Mouse (Mus musculus) kidney, adult 2 months (tissue): ENCODE measurements around the gene Slc6a13. TPM values are rescaled to one million over a fixed set of nuclear protein-coding genes. Genes with fewer than 3 reads are reported as not detected.
A peak's percentile ranks its signal among the peaks of the same experiment; 100 is the strongest.

Source experiments
- DNase-seq: peaks from one replicate; pipeline ENCODE4 v3.0.0; 2021
- H3K27ac ChIP-seq: fragments of 200-500 bp; 2 replicates; pipeline ENCODE4 v1.5.1; 2012; ENCODE audit warnings: low read depth, low read length, control low read depth, inconsistent platforms; ENCODE audit not compliant: insufficient read depth
- H3K27me3 ChIP-seq: fragments of 200-500 bp; replicated peaks from 2 replicates; pipeline ENCODE4 v1.6.1; 2012; ENCODE audit warnings: mild to moderate bottlenecking, moderate library complexity, low read length, inconsistent platforms; ENCODE audit not compliant: control insufficient read depth, insufficient read depth
- H3K36me3 ChIP-seq: fragments of 200-500 bp; 2 replicates; pipeline ENCODE4 v1.6.1; 2012; ENCODE audit warnings: mild to moderate bottlenecking, moderate library complexity, low read length, inconsistent platforms; ENCODE audit not compliant: control insufficient read depth, insufficient read depth
- H3K4me1 ChIP-seq: fragments of 200-500 bp; 2 replicates; pipeline ENCODE4 v1.6.1; 2011; ENCODE audit warnings: low read length; ENCODE audit not compliant: control insufficient read depth, insufficient read depth
- H3K4me3 ChIP-seq: fragments of 200-500 bp; 2 replicates; pipeline ENCODE4 v1.5.1; 2011; ENCODE audit warnings: mild to moderate bottlenecking, low read depth, low read length, control low read depth; ENCODE audit not compliant: insufficient read depth
- CTCF ChIP-seq: fragments of 200-500 bp; conservative IDR thresholded peaks from 2 replicates; pipeline ENCODE4 v1.5.1; 2011; ENCODE audit warnings: low read depth, mild to moderate bottlenecking, control low read depth, low read length, moderate library complexity, mixed read lengths; ENCODE audit not compliant: insufficient read depth, insufficient read length
- POLR2A ChIP-seq: fragments of 200-500 bp; IDR thresholded peaks from one replicate; pipeline ENCODE4 v1.6.1; 2011; ENCODE audit warnings: low read depth, low read length, control low read depth
- WGBS: fragments of 180-500 bp; shearing (Covaris S2); methylation state at CpG from one replicate; pipeline ENCODE4 v1.1.7; 2018; 5-methylcytosine and 5-hydroxymethylcytosine counted together
- polyA plus RNA-seq: library from polyadenylated mRNA; depleted of rRNA; stranded (reverse); fragments of >200 nt; gene quantifications from 2 replicates; pipeline ENCODE4 v1.2.3, GENCODE M21; 2012

Gene Slc6a13
- polyA plus RNA-seq, 1 experiment = 95.6 TPM

GRCm38 (mm10) chr6:121271707-121272074 is 28.3 kb upstream of the Slc6a13 start:
- Histone ChIP-seq H3K27ac (no peak overlapping the region), H3K36me3 (no peaks in the 10 kb centered on the region), H3K27me3 (no peaks in the 10 kb centered on the region), H3K4me1 (0 out of 2 replicates have a peak, but pooled peaks cover 2% of the 10 kb centered on the region), H3K4me3 (no peak overlapping the region)
- TF ChIP-seq CTCF (no peak), POLR2A (no peak)
- 12% methylated on average over 4 of the region's 4 CpGs for WGBS
- no peak for DNase-seq

- Histone ChIP-seq H3K4me3 (peak overlapping the region; percentile 86), H3K36me3 (no peaks in the 10 kb centered on the region), H3K27me3 (no peaks in the 10 kb centered on the region), H3K4me1 (0 out of 2 replicates have a peak, but pooled peaks cover 2% of the 10 kb centered on the region), H3K27ac (peak overlapping the region; percentile 67)
- peak; percentile 82 for TF ChIP-seq CTCF
- TF ChIP-seq POLR2A = no peak
- 3% methylated on average over 17 of the region's 17 CpGs for WGBS
- DNase-seq = peak; percentile 91
These were observed 27.8 kb upstream of the Slc6a13 start for GRCm38 (mm10) chr6:121272075-121272800.

DNA sequence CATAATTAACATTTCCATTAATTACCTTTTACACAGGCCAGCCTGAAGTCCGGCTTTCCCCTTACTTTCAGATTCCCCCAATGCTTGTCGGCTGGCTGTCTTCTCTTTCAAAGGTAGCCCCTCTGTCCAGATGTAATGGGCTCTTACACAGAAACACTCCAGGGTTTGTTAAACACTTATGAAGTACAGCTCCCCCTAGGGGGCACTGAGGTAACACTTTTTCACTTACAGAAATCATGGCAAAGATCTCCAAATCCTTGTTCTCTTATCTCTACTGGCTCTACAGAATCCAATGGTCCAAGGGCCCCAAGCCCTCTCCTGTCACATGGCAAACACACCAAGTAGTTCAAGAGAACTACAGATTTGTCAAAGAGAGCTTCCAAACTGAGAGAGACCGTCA is 25.7 kb upstream of the Slc6a13 start:
- no peak overlapping the region for H3K27ac ChIP-seq
- H3K4me1 ChIP-seq = no peaks in the 10 kb centered on the region
- H3K36me3 ChIP-seq = no peaks in the 10 kb centered on the region
- H3K27me3 ChIP-seq = no peaks in the 10 kb centered on the region
- no peak for TF ChIP-seq CTCF
- TF ChIP-seq POLR2A = no peak
- peak; percentile 65 for DNase-seq
- 79% methylated on average over 3 of the region's 3 CpGs for WGBS
- H3K4me3 ChIP-seq = no peak overlapping the region

DNA sequence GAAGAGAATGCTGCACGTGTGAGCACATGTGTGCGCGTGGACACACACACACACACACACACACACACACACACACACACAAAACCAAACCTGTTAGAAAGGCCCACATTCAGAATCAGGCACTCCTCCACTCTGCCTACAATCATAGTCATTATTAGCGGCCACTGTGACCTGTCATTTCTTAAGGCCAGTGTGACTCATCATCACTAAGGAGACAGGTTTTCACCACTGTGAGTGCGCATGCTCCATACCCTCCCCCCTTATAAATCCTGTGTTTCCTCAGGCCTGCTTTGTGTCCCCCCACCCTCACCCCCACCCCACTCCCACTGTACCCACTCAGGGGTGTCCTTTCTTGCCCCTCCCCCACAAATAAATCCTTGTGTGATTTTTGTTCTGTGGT is 15.9 kb upstream of the Slc6a13 start:
- 85% methylated on average over 5 of the region's 5 CpGs for WGBS
- Histone ChIP-seq H3K27ac (no peak overlapping the region), H3K4me3 (no peak overlapping the region), H3K36me3 (no peaks in the 10 kb centered on the region), H3K4me1 (no peaks in the 10 kb centered on the region), H3K27me3 (no peaks in the 10 kb centered on the region)
- TF ChIP-seq POLR2A (no peak), CTCF (no peak)
- no peak for DNase-seq

- Histone ChIP-seq H3K4me3 (no peak overlapping the region), H3K4me1 (peaks cover 3% of the 10 kb centered on the region; the same call in 1 of the 2 replicates), H3K27ac (no peak overlapping the region), H3K36me3 (no peaks in the 10 kb centered on the region), H3K27me3 (no peaks in the 10 kb centered on the region)
- TF ChIP-seq POLR2A = no peak
- no peak for TF ChIP-seq CTCF
- no peak for DNase-seq
- WGBS = 37% methylated on average over 7 of the region's 7 CpGs
These were observed 710 bp upstream of the Slc6a13 start for GRCm38 (mm10) chr6:121299317-121299716.

- DNase-seq = peak; percentile 94
- Histone ChIP-seq H3K27ac (peak overlapping the region; percentile 57), H3K27me3 (no peaks in the 10 kb centered on the region), H3K36me3 (no peaks in the 10 kb centered on the region), H3K4me3 (peak overlapping the region; percentile 13; the same call in 1 of the 2 replicates), H3K4me1 (peaks cover 3% of the 10 kb centered on the region; the same call in 1 of the 2 replicates)
- TF ChIP-seq POLR2A (no peak), CTCF (no peak)
- WGBS = 35% methylated on average over 9 of the region's 9 CpGs
These were observed 477 bp downstream of the Slc6a13 start for GRCm38 (mm10) chr6:121300504-121300903.

DNA sequence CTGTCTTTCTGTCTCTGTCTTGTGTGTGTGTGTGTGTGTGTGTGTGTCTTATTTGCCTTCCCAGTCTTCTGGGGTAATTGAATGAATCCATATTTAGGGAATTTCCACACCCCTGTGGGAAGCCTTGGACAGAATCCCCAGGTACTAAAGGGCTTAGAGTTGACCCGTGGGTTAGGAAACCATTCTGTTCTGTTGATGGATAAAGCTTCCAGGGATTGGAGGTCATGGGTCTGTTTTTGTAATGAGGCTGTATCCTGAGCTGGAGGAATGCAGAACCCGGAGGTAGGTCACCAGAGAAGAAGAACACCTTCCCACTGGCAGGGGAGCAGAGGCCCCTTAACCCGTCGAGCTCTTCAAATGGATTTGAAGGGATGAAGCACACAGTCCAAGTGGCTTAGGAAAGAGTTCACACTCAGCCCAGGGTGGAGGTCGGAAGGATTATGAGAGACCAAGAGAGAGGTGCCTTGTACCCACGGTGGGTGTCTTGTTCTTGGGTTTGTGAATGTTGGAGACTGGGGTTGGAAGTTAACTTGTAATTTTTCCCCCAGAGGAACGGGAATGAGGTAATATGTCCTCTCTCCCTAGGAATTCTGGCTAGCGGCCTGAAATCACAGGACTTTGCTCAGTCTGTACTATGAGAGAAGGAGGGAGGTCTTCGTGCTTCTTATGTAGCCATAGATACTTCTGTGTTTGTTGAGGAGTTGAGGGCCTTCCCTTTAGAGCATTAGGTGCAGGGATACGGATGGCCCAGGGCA is 3.6 kb downstream of the Slc6a13 start:
- Histone ChIP-seq H3K27me3 (no peaks in the 10 kb centered on the region), H3K27ac (peak overlapping the region; percentile 98), H3K4me3 (no peak overlapping the region), H3K36me3 (no peaks in the 10 kb centered on the region), H3K4me1 (peaks cover 5% of the 10 kb centered on the region)
- no peak for TF ChIP-seq CTCF
- no peak for TF ChIP-seq POLR2A
- peak; percentile 85 for DNase-seq
- WGBS = 41% methylated on average over 10 of the region's 10 CpGs
